Mouse (Mus musculus) lung, postnatal 14 days (tissue): ENCODE results near the gene Nectin4.

Experiments
- DNase-seq: peaks from one replicate; pipeline ENCODE4 v3.0.0; 2021

Gene Nectin4

GRCm38 (mm10) chr1:171412446-171412845 is 42.5 kb downstream of the Nectin4 start:
- DNase-seq: no peak

GRCm38 (mm10) chr1:171413608-171414007 is 43.7 kb downstream of the Nectin4 start:
- no peak for DNase-seq

- no peak for DNase-seq
These were observed 48.8 kb downstream of the Nectin4 start, which contains the start of gene Tstd1 for GRCm38 (mm10) chr1:171418660-171419059. Gene Tstd1 (plus strand): TSS chr1:171418872.

- DNase-seq: no peak
These were observed 49.5 kb downstream of the Nectin4 start for GRCm38 (mm10) chr1:171419291-171419882.

GRCm38 (mm10) chr1:171419905-171420304 is 50.0 kb downstream of the Nectin4 start:
- no peak for DNase-seq

GRCm38 (mm10) chr1:171422504-171423095 is 52.7 kb downstream of the Nectin4 start:
- DNase-seq: peak; percentile 39

GRCm38 (mm10) chr1:171424638-171425037 is 54.7 kb downstream of the Nectin4 start:
- no peak for DNase-seq

- peak; percentile 54 for DNase-seq
These were observed 55.2 kb downstream of the Nectin4 start for GRCm38 (mm10) chr1:171425126-171425525.

GRCm38 (mm10) chr1:171432158-171432557 is 62.3 kb downstream of the Nectin4 start:
- DNase-seq: no peak

GRCm38 (mm10) chr1:171435288-171435814 is 65.5 kb downstream of the Nectin4 start:
- no peak for DNase-seq

GRCm38 (mm10) chr1:171435974-171436373 is 66.1 kb downstream of the Nectin4 start:
- DNase-seq: no peak

GRCm38 (mm10) chr1:171437264-171438013 is 67.5 kb downstream of the Nectin4 start, which contains the start of gene F11r:
Gene F11r (plus strand): TSS chr1:171437535.
- DNase-seq: peak; percentile 93
